Mouse (Mus musculus): ENCODE results near the gene Cd79b. TPM values are rescaled to one million over a fixed set of nuclear protein-coding genes. Genes with fewer than 3 reads are reported as not detected.

Cd79b gene
- polyA plus RNA-seq, 1 experiment from 2014 or later = 1.2 TPM

GRCm38 (mm10) chr11:106269060-106269431 is 45.5 kb downstream of the Cd79b start:
- WGBS = 30% methylated on average over 3 of the region's 3 CpGs
- H3K36me3 ChIP-seq = peaks cover 33% of the 10 kb centered on the region
- no peaks in the 10 kb centered on the region for H3K27me3 ChIP-seq
- peaks cover 61% of the 10 kb centered on the region for H3K4me1 ChIP-seq (replicated peaks)
- no peak for ATAC-seq (ENCODE audit: low FRiP score)
- H3K4me3 ChIP-seq = peak overlapping the region; percentile 7
- peak overlapping the region; percentile 90 for H3K27ac ChIP-seq
- peak overlapping the region; percentile 65 for H3K9ac ChIP-seq
- peak overlapping the region; percentile 37 for H3K4me2 ChIP-seq
- no peaks in the 10 kb centered on the region for H3K9me3 ChIP-seq

DNA sequence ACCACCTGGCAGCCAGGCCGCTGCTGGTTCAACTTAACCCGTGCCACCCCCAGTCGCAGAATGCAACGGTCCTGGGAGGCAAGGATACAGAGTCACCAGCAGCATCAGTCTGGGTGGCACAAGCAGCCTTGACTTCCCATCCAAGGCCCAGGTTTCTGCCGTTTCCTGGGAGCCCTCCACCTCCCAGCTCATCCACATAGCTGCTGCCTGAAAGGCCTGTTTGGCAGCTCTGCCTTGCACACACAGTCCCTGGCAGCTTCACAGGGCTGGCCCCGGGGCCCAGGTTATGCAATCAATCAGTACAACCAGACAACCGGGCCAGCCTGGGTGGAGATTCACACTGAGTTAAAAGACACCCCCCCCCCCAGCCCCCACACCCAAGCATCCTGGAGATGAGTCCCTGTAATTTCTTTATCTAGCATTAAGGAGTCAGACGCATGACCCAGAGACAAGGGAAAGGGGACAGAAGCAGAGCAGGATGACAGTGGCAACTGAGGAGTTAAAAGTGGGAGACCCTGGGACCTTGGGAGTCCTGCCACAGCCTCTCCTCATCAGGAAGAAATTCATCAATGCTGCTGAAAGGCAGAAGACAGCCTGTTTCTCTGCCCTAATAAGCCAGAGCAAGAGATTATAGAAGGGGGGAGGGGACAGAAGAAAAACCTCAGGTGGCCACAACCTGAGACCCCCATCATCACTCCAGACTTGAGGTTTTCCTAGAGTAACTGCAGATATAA is 46.1 kb downstream of the Cd79b start:
- Histone ChIP-seq H3K9ac (peak overlapping the region; percentile 65), H3K27ac (peak overlapping the region; percentile 90), H3K27me3 (no peaks in the 10 kb centered on the region), H3K4me2 (peak overlapping the region; percentile 37), H3K4me1 (replicated peaks) (peaks cover 57% of the 10 kb centered on the region), H3K36me3 (peaks cover 39% of the 10 kb centered on the region), H3K9me3 (no peaks in the 10 kb centered on the region), H3K4me3 (peak overlapping the region; percentile 7)
- 46% methylated on average over 8 of the region's 8 CpGs for WGBS
- no peak for ATAC-seq (ENCODE audit: low FRiP score)

DNA sequence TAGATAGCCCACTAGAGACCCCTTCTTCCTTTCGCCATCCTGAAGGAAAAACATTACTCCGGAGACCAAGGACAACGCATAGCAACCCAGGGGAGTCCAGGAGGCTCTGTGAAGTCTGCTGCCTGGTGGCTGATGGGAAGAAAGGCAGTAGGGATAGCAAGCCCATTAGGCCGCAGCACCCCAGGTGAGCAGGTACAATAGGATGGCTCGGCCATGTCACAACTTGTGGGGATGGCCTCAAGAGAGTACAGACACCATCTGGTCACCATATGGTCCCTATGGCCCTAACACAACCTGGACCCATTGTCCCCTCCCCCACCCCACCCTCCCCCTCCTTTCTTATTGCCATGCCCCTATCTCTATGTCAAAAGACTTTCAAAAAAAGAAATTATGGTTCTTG is 46.7 kb downstream of the Cd79b start:
- H3K27ac ChIP-seq = peak overlapping the region; percentile 90
- no peaks in the 10 kb centered on the region for H3K9me3 ChIP-seq
- H3K9ac ChIP-seq = peak overlapping the region; percentile 65; the same call in 1 of the 2 replicates
- no peaks in the 10 kb centered on the region for H3K27me3 ChIP-seq
- no peak for ATAC-seq (ENCODE audit: low FRiP score)
- 48% methylated on average over 5 of the region's 5 CpGs for WGBS
- H3K36me3 ChIP-seq = peaks cover 45% of the 10 kb centered on the region
- no peak overlapping the region; the same call in 1 of the 2 replicates for H3K4me3 ChIP-seq
- H3K4me1 ChIP-seq (replicated peaks) = peaks cover 52% of the 10 kb centered on the region
- H3K4me2 ChIP-seq = peak overlapping the region; percentile 37

DNA sequence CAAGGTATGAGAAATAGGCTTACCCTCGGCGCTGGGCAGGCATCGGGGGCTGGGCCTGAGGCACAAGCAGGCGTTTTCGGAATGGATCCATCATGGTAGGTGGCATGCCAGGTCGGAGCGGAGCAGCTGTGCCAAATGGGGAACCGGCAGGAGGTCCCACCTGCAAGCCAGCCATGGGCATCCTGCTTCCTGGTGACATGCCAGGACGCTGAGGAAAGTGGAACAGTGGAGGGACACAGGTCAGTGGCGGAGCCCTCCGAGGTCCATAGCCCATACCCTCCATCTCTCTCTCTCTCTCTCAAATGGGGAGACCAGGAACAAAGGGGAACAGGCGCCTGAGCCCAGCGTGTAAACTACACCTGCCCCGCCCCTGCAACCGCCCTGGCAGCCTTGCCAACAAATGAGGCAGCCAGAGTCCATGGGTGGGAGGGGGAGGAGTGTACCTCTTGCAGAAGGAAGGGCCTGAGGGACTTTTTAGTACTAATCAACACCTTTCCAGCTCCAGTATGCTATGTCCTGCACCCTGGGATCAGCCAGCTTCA is 47.2 kb downstream of the Cd79b start:
- Histone ChIP-seq H3K27me3 (no peaks in the 10 kb centered on the region), H3K4me2 (peak overlapping the region; percentile 37), H3K9ac (peak overlapping the region; percentile 65; the same call in 1 of the 2 replicates), H3K4me1 (replicated peaks) (peaks cover 52% of the 10 kb centered on the region), H3K9me3 (no peaks in the 10 kb centered on the region), H3K36me3 (peaks cover 50% of the 10 kb centered on the region), H3K27ac (peak overlapping the region; percentile 90), H3K4me3 (0 out of 2 replicates have a peak overlapping the region, but pooled peaks have one; percentile 11)
- 72% methylated on average over 15 of the region's 15 CpGs for WGBS
- no peak; the same call in 1 of the 2 replicates for ATAC-seq (ENCODE audit: low FRiP score)

- Histone ChIP-seq H3K9ac (no peak overlapping the region), H3K27me3 (no peaks in the 10 kb centered on the region), H3K36me3 (peaks cover 59% of the 10 kb centered on the region), H3K4me1 (replicated peaks) (peaks cover 45% of the 10 kb centered on the region), H3K4me3 (no peak overlapping the region), H3K4me2 (no peak overlapping the region), H3K9me3 (no peaks in the 10 kb centered on the region), H3K27ac (no peak overlapping the region)
- no peak for ATAC-seq (ENCODE audit: low FRiP score)
- WGBS = 92% methylated on average over 10 of the region's 10 CpGs
Measured at GRCm38 (mm10) chr11:106266431-106266830, 48.1 kb downstream of the Cd79b start.

DNA sequence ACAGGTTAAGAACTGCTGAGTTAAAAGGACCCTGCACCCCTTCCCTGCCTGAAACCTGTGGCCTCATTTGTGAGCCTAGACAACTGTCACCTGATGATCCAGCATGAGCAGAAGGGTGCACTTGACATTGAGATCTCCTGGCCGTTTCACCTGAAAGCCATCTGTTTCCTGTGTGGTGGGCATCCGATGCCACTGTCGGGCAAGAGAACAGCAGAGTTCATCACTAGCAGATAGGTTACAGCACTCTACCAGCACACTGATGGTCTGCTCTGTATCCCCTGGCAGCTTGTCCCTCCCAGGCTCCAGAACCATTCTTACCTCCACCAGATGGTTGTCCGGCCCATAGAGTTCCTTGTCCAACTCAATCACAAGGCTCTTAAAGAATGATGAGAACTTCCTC is 49.0 kb downstream of the Cd79b start:
- Histone ChIP-seq H3K36me3 (peaks cover 68% of the 10 kb centered on the region), H3K27ac (no peak overlapping the region), H3K4me2 (no peak overlapping the region), H3K27me3 (no peaks in the 10 kb centered on the region), H3K9me3 (no peaks in the 10 kb centered on the region), H3K9ac (no peak overlapping the region), H3K4me1 (replicated peaks) (peaks cover 36% of the 10 kb centered on the region), H3K4me3 (no peak overlapping the region)
- 97% methylated on average over 4 of the region's 4 CpGs for WGBS
- no peak for ATAC-seq (ENCODE audit: low FRiP score)

DNA sequence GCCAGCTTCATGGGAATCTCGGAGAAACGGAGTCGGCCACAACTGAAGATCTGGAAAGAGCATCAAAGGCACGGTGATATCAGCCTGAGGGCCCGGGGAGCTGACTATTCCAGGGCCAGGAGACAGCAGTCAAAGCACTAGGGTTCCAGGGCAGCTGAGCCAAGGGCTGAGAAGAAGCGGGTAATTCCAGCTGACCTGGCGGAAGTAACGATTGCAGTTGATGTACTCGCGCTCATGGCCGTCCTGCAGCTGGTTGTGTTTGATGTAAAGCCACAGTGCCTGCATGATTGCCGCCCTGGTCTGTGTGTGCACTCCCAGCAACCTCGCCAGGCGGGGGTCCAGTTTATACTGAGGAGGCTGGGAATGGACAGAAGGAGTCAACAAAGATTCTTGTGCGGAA is 49.6 kb downstream of the Cd79b start:
- Histone ChIP-seq H3K27ac (no peak overlapping the region), H3K4me2 (no peak overlapping the region), H3K9ac (no peak overlapping the region), H3K9me3 (no peaks in the 10 kb centered on the region), H3K27me3 (no peaks in the 10 kb centered on the region), H3K4me3 (no peak overlapping the region), H3K36me3 (peaks cover 69% of the 10 kb centered on the region), H3K4me1 (replicated peaks) (peaks cover 31% of the 10 kb centered on the region)
- 95% methylated on average over 15 of the region's 15 CpGs for WGBS
- ATAC-seq (ENCODE audit: low FRiP score) = no peak

GRCm38 (mm10) chr11:106263963-106264362 is 50.6 kb downstream of the Cd79b start:
- Histone ChIP-seq H3K4me2 (no peak overlapping the region), H3K36me3 (peaks cover 75% of the 10 kb centered on the region), H3K9ac (no peak overlapping the region), H3K9me3 (no peaks in the 10 kb centered on the region), H3K4me1 (replicated peaks) (peaks cover 24% of the 10 kb centered on the region), H3K27ac (no peak overlapping the region), H3K27me3 (no peaks in the 10 kb centered on the region), H3K4me3 (no peak overlapping the region)
- WGBS = 93% methylated on average over 9 of the region's 9 CpGs
- no peak for ATAC-seq (ENCODE audit: low FRiP score)

Other genes with a start within 250 kb of the Cd79b start
- gene Taco1, start 248.7 kb downstream of the Cd79b start, polyA plus RNA-seq (2015; fragmentation: Nextera tagmentation; extraction: Ambion mirVana) = 8.1 and 8.4 TPM in 2 replicates
- 15.1 and 15.7 TPM in 2 replicates for gene Map3k3, start 230.1 kb downstream of the Cd79b start, polyA plus RNA-seq (2015; fragmentation: Nextera tagmentation; extraction: Ambion mirVana)
- gene Gm10840, start 153.9 kb downstream of the Cd79b start, polyA plus RNA-seq (2015; fragmentation: Nextera tagmentation; extraction: Ambion mirVana) = not detected in 2 replicates
- 197 and 211 TPM in 2 replicates for gene Limd2, start 153.9 kb downstream of the Cd79b start, polyA plus RNA-seq (2015; fragmentation: Nextera tagmentation; extraction: Ambion mirVana)
- gene Strada, start 112.6 kb downstream of the Cd79b start, polyA plus RNA-seq (2015; fragmentation: Nextera tagmentation; extraction: Ambion mirVana) = 31.2 and 34.2 TPM in 2 replicates
- 97.0 and 106 TPM in 2 replicates for gene Ccdc47, start 98.4 kb downstream of the Cd79b start, polyA plus RNA-seq (2015; fragmentation: Nextera tagmentation; extraction: Ambion mirVana)
- 92.0 and 96.2 TPM in 2 replicates for gene Ddx42, start 97.8 kb downstream of the Cd79b start, polyA plus RNA-seq (2015; fragmentation: Nextera tagmentation; extraction: Ambion mirVana)
- gene Ftsj3, start 58.7 kb downstream of the Cd79b start, polyA plus RNA-seq (2015; fragmentation: Nextera tagmentation; extraction: Ambion mirVana) = 37.4 and 38.3 TPM in 2 replicates
- gene Psmc5, start 58.6 kb downstream of the Cd79b start, polyA plus RNA-seq (2015; fragmentation: Nextera tagmentation; extraction: Ambion mirVana) = 339 and 341 TPM in 2 replicates
- 14.3 and 16.0 TPM in 2 replicates for gene Smarcd2, start 41.8 kb downstream of the Cd79b start, polyA plus RNA-seq (2015; fragmentation: Nextera tagmentation; extraction: Ambion mirVana)
- gene Tcam1, start 38.1 kb downstream of the Cd79b start, polyA plus RNA-seq (2015; fragmentation: Nextera tagmentation; extraction: Ambion mirVana) = 0.12 and 0.21 TPM in 2 replicates
- not detected in 2 replicates for gene Gh, start 12.9 kb downstream of the Cd79b start, polyA plus RNA-seq (2015; fragmentation: Nextera tagmentation; extraction: Ambion mirVana)
- gene Scn4a, start 38.5 kb upstream of the Cd79b start, polyA plus RNA-seq (2015; fragmentation: Nextera tagmentation; extraction: Ambion mirVana) = 0.03 TPM in 1 of 2 replicates, not detected in the other
- not detected in 2 replicates for gene Prr29, start 50.7 kb upstream of the Cd79b start, polyA plus RNA-seq (2015; fragmentation: Nextera tagmentation; extraction: Ambion mirVana)
- gene Icam2, start 73.3 kb upstream of the Cd79b start, polyA plus RNA-seq (2015; fragmentation: Nextera tagmentation; extraction: Ambion mirVana) = 12.8 and 13.8 TPM in 2 replicates
- 5.9 and 6.1 TPM in 2 replicates for gene Ern1, start 173.1 kb upstream of the Cd79b start, polyA plus RNA-seq (2015; fragmentation: Nextera tagmentation; extraction: Ambion mirVana)